Mouse (Mus musculus) stomach, postnatal 0 days (tissue): Measurements from ENCODE around the gene Dnttip1. TPM values are rescaled to one million over a fixed set of nuclear protein-coding genes. Genes with fewer than 3 reads are reported as not detected.
"Not testable (repeated sequence)": the region's sequence is repeated elsewhere in the genome, so short reads cannot be mapped to it uniquely, and the experiment has no call there.

Experiments used
- ATAC-seq: fragments of 200-750 bp; cut with Nextera tagmentation; 2 replicates; pipeline ENCODE4 v1.8.0; 2017; ENCODE audit not compliant: low FRiP score, low TSS enrichment
- DNase-seq: peaks from one replicate; pipeline ENCODE4 v3.0.0-alpha.2; 2016; ENCODE audit warnings: low spot score
- H3K27ac ChIP-seq: fragments of 300-500 bp; sonication (generic); replicated peaks from 2 replicates; pipeline ENCODE4 v1.5.1; 2014; ENCODE audit warnings: mild to moderate bottlenecking, control low read depth
- H3K27me3 ChIP-seq: fragments of 300-500 bp; sonication (generic); 2 replicates; pipeline ENCODE4 v1.6.1; 2014; ENCODE audit warnings: low read length; ENCODE audit not compliant: control insufficient read depth, insufficient read depth
- H3K36me3 ChIP-seq: fragments of 300-500 bp; sonication (generic); 2 replicates; pipeline ENCODE4 v1.6.1; 2014; ENCODE audit warnings: low read length, mixed read lengths; ENCODE audit not compliant: control insufficient read depth, insufficient read depth
- H3K4me1 ChIP-seq: fragments of 300-500 bp; sonication (generic); replicated peaks from 2 replicates; pipeline ENCODE4 v1.6.1; 2014; ENCODE audit warnings: antibody characterized with exemption; ENCODE audit not compliant: control insufficient read depth, insufficient read depth
- H3K4me2 ChIP-seq: fragments of 300-500 bp; sonication (generic); replicated peaks from 2 replicates; pipeline ENCODE4 v1.6.1; 2014; ENCODE audit warnings: low read depth, mild to moderate bottlenecking, control low read depth, moderate library complexity
- H3K4me3 ChIP-seq: fragments of 300-500 bp; sonication (generic); 2 replicates; pipeline ENCODE4 v1.5.1; 2014; ENCODE audit warnings: low read depth, low read length, control low read depth
- H3K9ac ChIP-seq: fragments of 300-500 bp; sonication (generic); 2 replicates; pipeline ENCODE4 v1.6.1; 2014; ENCODE audit warnings: mild to moderate bottlenecking, low read length, control low read depth, mixed read lengths
- H3K9me3 ChIP-seq: fragments of 300-500 bp; sonication (generic); 2 replicates; pipeline ENCODE4 v1.6.1; 2016; ENCODE audit warnings: low read length; ENCODE audit not compliant: control insufficient read depth
- CTCF ChIP-seq: IDR thresholded peaks from 2 replicates; pipeline ENCODE4 v1.5.1; 2016; ENCODE audit warnings: antibody characterized with exemption, low read depth, mild to moderate bottlenecking, moderate library complexity
- EP300 ChIP-seq: optimal IDR thresholded peaks from 2 replicates; pipeline ENCODE3; 2016; ENCODE audit warnings: antibody characterized with exemption
- WGBS: fragments of 180-500 bp; shearing (Covaris S2); extraction: QIAGEN DNeasy Blood & Tissue Kit; methylation state at CpG from one replicate; pipeline ENCODE4 v1.1.7; 2014; 5-methylcytosine and 5-hydroxymethylcytosine counted together
- polyA plus RNA-seq: library from polyadenylated mRNA; unstranded; fragments of >200 nt; fragmentation: Nextera tagmentation; extraction: Ambion mirVana; gene quantifications from 2 replicates; pipeline ENCODE4 v1.2.1, GENCODE M21; 2015

The Dnttip1 gene
- polyA plus RNA-seq, 1 experiment from 2014 or later, result 38.0 TPM

DNA sequence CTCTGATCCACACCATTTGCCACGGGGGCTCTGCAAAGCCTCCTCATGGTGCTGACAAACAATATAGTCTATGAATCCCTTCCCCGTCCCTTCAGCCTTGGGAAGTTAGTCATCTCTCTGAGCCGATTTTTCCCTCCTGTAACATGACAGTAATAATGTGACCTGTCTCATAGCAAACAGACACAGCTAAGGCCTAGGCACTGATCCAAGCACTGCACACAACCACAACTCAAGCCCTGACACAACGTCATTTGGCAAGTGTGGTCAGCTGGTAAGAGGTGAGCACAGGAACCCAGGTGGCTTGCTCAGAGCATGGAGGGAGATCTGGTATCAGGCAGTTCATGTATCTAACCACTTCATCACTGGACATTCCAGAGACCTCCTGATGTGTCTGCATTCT lies 50.1 kb downstream of the Dnttip1 start:
- no peak for ATAC-seq
- WGBS, result 79% methylated on average over 4 of the region's 4 CpGs
- Histone ChIP-seq H3K9me3 (no peaks in the 10 kb centered on the region), H3K27me3 (no peaks in the 10 kb centered on the region), H3K36me3 (peaks cover 21% of the 10 kb centered on the region), H3K27ac (no peak overlapping the region), H3K4me3 (no peak overlapping the region), H3K4me1 (no peaks in the 10 kb centered on the region), H3K4me2 (no peak overlapping the region), H3K9ac (no peak overlapping the region)
- DNase-seq, result no peak
- TF ChIP-seq CTCF (no peak), EP300 (no peak)

DNA sequence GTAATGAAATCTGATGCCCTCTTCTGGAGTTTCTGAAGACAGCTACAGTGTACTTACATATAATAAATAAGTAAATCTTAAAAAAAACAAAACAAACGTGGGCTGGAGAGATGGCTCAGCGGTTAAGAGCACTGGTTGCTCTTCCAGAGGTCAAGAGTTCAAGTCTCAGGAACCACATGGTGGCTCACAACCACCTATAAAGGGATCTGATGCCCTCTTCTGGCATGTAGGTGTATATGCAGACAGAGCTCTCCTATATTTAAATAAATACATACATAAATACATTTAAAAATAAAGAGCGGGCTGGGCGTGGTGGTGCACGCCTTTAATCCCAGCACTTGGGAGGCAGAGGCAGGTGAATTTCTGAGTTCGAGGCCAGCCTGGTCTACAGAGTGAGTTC lies 52.8 kb downstream of the Dnttip1 start:
- not testable (repeated sequence) for H3K9ac ChIP-seq, H3K4me3 ChIP-seq, H3K4me1 ChIP-seq, H3K9me3 ChIP-seq, ATAC-seq, H3K27ac ChIP-seq, H3K27me3 ChIP-seq, DNase-seq, H3K36me3 ChIP-seq, H3K4me2 ChIP-seq
- 78% methylated on average over 6 of the region's 6 CpGs for WGBS
- peak; percentile 61 for TF ChIP-seq CTCF

DNA sequence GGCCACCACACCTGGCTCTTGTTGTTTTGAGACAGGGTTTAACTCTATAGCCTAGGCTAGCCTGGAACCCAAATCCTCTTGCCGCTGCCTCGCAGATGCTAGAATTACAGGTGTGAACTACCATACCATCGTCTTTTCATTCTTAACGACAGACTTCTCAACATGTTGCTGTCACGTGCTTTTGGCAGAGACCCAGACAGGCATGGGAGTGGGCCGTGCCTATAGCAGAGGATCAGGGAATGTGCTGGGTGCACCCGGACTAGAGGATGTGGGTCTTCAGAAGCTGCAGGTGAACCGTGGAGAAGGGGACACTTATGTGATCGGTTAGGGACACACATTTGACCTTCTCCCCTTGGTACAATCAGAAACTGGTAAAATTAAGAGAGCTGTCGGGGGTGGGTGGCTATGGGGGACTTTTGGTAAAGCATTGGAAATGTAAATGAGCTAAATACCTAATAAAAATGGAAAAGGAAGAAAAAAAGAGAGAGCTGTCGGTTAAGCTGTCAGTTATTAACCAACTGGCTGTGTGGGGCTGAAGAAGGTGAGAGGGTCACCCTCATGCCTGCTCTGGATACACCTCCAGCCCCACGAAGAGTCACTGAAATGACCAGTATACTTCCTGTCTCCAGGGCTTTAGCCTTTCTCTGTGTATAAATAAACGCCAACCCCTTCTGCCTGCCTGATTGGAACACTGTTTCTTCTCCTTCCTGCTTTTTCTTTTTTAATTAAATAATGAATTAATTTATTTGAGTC lies 54.6 kb downstream of the Dnttip1 start:
- 90% methylated on average over 13 of the region's 13 CpGs for whole genome bisulfite sequencing
- Histone ChIP-seq H3K27me3 (no peaks in the 10 kb centered on the region), H3K4me2 (no peak overlapping the region), H3K4me1 (peaks cover 2% of the 10 kb centered on the region; the same call in 1 of the 2 replicates), H3K36me3 (peaks cover 4% of the 10 kb centered on the region; the same call in 1 of the 2 replicates), H3K9ac (no peak overlapping the region), H3K27ac (no peak overlapping the region), H3K4me3 (no peak overlapping the region), H3K9me3 (no peaks in the 10 kb centered on the region)
- TF ChIP-seq EP300, result no peak
- no peak for TF ChIP-seq CTCF
- no peak for DNase-seq
- ATAC-seq, result no peak

DNA sequence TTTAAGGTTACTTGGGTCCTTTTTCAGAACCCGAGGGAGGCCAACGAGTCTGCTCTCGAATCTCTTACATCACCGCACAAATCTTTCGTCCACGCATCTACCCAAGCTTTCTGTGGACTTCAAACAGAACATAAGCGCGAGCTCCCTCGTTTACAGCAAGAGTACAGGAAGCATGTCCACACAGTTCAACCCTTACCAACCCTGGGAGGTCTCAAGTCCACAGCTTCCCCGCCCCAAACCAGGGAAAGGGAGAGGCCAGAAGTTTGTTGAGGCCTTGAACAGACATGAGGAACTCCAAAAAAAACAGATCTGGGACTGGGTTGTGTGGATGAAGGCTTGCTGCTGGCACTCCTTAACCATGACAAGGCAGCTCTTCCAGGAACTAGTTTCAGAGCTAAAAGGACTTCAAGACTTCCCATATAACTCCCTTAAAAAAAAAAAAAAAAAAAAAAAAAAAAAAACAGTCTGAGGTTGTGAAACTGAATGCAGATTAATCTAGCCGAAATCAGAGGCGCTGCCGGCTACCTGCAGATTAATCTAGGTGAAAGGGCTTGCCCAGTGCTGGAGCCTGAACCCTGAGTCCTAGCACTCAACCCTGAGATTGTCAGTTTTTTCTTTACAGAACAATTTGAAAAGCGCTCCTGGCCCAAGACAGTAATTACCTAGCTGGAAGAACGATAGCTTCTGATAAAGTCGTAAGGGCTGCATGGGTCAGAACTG lies 57.6 kb downstream of the Dnttip1 start:
- 71% methylated on average over 16 of the region's 16 CpGs for WGBS
- DNase-seq, result peak; percentile 44
- H3K4me3 ChIP-seq, result peak overlapping the region; percentile 73
- H3K36me3 ChIP-seq, result no peaks in the 10 kb centered on the region
- no peak for TF ChIP-seq CTCF
- no peak for TF ChIP-seq EP300
- H3K27me3 ChIP-seq, result no peaks in the 10 kb centered on the region
- peak overlapping the region; percentile 73 for H3K4me2 ChIP-seq
- H3K27ac ChIP-seq, result peak overlapping the region; percentile 88
- no peaks in the 10 kb centered on the region for H3K9me3 ChIP-seq
- no peak for ATAC-seq
- peak overlapping the region; percentile 82; the same call in 1 of the 2 replicates for H3K9ac ChIP-seq
- peaks cover 3% of the 10 kb centered on the region; the same call in 1 of the 2 replicates for H3K4me1 ChIP-seq

DNA sequence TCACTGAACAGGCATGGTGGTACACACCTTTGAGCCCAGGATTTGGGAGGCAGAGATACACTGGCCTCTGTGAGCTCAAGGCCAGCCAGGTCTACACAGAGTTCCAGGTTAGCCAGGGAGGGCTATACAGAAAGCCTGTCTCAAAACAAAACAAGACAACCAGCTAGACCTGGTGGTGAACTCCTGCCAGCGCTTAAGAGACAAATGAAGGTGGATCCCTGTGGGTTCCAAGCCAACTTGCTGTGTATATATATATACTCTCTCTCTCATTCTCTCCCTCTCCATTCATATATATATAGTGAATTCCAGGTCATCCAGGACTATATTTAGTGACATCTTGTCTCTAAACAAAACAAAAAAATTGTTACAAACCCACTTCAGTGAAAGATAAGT lies 58.1 kb downstream of the Dnttip1 start:
- Histone ChIP-seq H3K27ac (peak overlapping the region; percentile 88), H3K36me3 (no peaks in the 10 kb centered on the region), H3K9me3 (no peaks in the 10 kb centered on the region), H3K27me3 (no peaks in the 10 kb centered on the region), H3K9ac (peak overlapping the region; percentile 82), H3K4me2 (peak overlapping the region; percentile 73), H3K4me1 (peaks cover 3% of the 10 kb centered on the region; the same call in 1 of the 2 replicates), H3K4me3 (peak overlapping the region; percentile 73)
- TF ChIP-seq EP300 (no peak), CTCF (no peak)
- DNase-seq (no peak), ATAC-seq (no peak)
- WGBS, result 38% methylated on average over 1 of the region's 1 CpGs
